Mouse (Mus musculus) monocyte, adult 2 months (primary cell): ENCODE data around the gene Unk.

Experiments used
- DNase-seq, 2 experiments: peaks; one replicate each; pipeline ENCODE4 v3.0.0; 2022; ENCODE audit warnings: low spot score in 2 of 2, low read depth in 1 of 2

Unk gene

DNA sequence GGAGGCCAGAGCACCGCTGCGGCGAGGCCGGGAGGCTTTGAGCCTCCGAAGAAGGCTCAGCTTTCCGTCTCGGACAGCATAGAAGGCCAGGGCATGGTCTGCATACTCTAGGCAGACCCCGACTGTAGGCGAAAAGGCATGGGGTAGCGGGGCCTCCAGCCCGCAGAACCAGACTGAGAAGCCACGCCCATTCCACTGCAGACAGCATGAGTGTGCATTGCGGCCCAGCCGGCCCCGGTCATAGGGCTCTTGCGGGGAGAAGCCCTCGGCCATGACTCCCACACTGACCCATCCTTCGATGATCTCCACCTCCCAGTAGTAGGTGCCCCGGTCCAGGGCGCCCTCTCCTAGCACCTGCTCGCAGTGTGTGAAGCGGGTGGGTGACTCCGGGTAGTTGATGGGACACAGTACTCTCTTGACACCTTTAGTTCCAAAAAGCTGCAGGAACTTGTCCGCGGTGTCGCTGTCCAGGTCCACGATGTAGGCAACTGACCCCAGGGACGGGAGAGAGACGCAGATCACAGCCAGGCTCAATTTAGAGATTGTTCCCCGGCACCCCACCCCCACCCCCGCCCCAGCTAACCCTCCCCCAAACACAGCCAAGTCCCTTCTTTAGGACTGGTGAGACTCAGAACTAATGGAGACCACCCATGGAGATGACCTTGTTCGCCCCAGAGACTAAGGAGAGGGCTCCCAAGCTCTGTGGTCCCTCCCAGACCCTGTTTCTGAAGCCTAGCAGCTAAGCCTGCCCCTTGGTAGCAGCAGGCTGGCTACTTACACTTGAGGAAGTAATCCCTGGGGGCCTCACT lies 76.2 kb downstream of the Unk start:
- no peak for DNase-seq

DNA sequence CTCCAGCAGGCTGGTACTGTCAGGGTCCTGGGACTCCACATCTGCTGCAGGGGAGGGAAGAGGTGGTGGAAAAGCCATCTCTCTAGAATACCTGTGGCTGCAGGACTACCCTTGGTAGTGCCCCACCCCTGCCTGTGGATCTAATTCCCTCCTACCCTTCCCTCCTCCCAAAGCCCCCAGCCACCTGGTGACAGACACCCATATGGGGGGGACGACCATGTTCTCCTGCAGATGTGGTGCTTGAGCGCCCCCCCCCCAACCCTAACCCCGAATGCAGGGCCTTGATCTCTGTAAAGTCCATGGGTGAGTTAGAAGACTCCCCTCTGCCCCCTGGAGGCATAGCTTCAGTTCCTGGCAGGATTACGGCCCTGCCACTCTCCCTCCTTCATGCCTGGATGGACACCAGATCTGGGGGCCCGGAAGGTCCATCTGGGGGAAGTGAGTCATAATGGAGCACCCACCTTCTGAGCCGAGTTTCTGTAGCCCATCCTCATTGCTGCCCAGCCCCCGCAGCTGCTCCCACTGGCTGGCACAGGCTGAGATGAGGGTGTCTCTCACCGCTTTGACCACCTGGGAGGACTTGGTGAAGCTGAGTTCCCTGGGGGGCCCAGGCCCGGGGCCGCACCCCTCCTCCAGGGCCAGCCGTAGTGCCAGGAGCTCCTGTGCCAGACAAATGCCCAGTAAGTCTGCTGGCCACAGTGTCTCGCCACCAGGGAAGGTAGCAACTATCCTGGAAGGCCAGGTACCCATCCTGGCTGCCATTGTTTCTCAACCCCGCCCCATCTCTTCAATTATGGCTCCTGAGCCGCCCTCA lies 77.0 kb downstream of the Unk start:
- DNase-seq: no peak

DNA sequence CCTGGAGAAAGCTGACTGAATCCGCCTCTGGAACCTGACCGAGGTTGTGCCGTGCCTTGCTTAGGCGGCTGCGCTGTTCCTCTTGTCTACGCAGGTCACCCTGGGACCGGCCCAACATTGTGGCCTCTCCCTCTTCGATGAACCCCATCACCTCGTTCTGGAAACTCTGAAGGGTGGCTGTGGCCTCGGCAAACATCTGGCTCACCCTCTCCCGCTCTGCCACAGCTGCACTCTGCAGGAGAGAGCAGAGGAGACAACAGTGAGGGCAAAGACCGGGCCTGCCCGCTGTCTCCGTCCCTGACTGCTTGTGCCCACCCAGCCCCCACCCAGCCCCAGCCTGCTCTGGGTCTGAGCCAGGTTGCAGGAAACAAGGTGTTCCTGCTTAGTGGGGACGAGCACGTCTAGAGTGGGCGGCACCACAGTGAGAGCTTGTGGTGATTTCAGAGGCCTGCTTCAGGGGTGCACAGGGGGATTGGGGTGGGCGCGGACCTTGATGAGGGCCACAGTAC lies 77.7 kb downstream of the Unk start:
- no peak for DNase-seq

DNA sequence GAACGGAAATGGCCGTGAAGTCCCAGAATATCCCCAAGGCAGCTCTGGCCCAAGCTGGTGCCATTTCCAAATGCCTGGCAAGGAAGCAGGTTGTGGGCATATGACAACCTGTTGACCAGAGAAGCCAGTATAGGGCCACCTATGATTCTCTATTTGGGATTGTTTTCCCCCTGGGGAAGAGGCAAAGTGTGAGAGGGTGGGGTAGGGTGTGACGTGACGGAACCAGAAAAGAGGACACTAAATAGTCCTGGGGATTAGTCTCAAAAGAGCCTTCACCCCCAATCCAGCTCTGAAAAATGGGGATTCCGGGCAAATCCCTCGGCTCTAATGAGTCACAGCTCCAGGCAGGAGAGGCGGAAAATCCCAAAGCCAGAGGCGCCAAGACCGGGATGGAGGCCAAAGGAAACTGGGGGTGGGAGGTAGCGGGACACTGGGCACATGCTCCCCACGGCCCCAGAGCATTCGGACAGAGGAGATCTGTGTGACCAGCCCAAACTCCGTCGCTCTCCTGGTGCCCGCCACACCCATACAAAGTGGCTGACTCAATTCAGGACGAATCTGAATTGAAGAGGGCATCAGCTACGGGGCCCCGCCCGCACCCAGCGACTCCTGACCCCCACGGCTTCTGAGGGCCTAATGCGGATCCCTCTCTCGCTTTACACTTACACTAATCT lies 78.5 kb downstream of the Unk start:
- DNase-seq: no peak

DNA sequence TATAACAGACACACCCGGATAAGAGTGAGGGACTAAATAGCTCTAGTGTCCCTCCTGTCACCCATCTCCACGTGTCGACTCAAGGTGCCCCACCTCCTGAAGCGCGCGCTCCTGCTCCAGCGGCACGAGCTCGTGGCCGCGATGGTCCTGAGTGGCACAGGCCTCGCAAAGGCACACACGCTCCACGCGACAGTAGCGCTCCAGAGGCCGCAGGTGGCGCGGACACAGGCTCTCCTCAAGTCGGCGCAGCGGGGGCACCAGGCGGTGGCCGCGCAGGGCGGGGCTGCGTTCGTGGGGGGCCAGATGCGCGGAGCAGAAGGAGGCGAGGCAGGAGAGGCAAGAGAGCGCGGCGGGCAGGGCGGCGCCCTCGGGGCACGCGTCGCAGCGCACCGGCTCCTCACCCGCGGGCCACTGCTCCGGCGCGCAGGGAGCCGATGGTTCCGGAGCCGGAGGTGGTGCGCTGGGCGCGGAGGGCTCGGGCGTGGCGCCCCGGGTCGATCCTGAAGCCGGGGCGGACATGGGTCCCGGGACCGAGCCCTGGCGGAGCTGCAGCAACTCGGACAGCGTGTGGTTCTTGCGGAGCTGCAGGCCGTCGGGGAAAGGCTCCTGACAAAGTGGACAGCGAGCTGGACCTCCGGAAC lies 79.4 kb downstream of the Unk start:
- no peak for DNase-seq

DNA sequence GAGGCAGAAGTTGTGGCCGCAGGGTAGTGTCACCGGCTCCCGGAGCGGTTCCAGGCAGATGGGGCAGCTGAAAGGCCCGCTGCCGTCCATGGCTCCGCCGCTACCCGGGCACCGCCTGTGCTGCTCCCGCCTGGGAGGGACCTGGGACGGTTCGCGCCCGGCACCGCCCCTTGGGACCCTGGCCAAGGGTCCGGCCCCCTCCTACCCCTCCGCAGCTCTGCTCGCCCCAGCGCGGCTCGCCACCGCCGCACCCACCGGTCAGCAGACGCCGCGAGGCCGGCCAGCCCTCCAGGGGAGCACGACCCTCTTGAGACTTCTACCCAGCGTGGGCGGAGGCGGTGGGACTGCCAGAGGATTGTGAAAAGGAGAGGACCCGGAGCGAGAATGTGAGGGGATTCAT lies 80.0 kb downstream of the Unk start:
- DNase-seq: peak in 1 of 2 experiments; percentile 37

DNA sequence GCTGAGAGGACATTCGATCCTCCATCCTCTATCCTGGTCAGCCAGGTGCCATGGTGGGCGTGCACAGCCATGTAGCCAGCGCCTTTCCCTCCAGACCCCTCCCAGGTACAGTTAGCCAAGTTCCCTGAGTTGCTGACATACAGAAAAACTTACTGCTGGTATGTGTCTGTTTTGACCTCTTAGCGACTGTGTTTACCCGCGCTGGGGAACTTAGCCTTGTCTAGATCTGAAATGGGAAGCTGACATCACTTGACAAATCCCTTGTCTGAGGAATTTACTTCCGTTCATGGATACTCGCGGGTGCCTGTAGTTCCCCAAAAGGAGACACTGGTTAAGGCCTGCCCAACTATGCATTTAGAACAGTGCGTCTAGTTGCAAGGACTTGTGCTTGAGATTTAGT lies 80.4 kb downstream of the Unk start:
- peak; percentile 30 to 39 for DNase-seq
